Mouse (Mus musculus) lung, postnatal 0 days (tissue): ENCODE measurements around the gene Mrps34. TPM values are rescaled to one million over a fixed set of nuclear protein-coding genes. Genes with fewer than 3 reads are reported as not detected.

Experiments used
- ATAC-seq: fragments of 200-750 bp; cut with Nextera tagmentation; 2 replicates; pipeline ENCODE4 v1.8.0; 2017; ENCODE audit warnings: moderate library complexity
- DNase-seq: peaks from one replicate; pipeline ENCODE4 v3.0.0-alpha.2; 2016; ENCODE audit warnings: low spot score
- H3K27ac ChIP-seq: fragments of 300-500 bp; sonication (generic); 2 replicates; pipeline ENCODE4 v1.5.1; 2014; ENCODE audit warnings: antibody characterized with exemption, mild to moderate bottlenecking, low read length, mixed read lengths
- H3K27me3 ChIP-seq: fragments of 300-500 bp; sonication (generic); replicated peaks from 2 replicates; pipeline ENCODE4 v1.6.1; 2014; ENCODE audit warnings: low read length, mixed read lengths; ENCODE audit not compliant: insufficient read depth
- H3K36me3 ChIP-seq: fragments of 300-500 bp; sonication (generic); 2 replicates; pipeline ENCODE4 v1.6.1; 2014; ENCODE audit warnings: low read length, mixed read lengths; ENCODE audit not compliant: insufficient read depth
- H3K4me1 ChIP-seq: fragments of 300-500 bp; sonication (generic); 2 replicates; pipeline ENCODE4 v1.6.1; 2014; ENCODE audit warnings: antibody characterized with exemption, low read depth, low read length, mixed read lengths; ENCODE audit not compliant: insufficient read depth
- H3K4me2 ChIP-seq: fragments of 300-500 bp; sonication (generic); replicated peaks from 2 replicates; pipeline ENCODE4 v1.6.1; 2014; ENCODE audit warnings: low read depth, mild to moderate bottlenecking, low read length, moderate library complexity, mixed read lengths
- H3K4me3 ChIP-seq: fragments of 300-500 bp; sonication (generic); 2 replicates; pipeline ENCODE4 v1.5.1; 2014; ENCODE audit warnings: low read depth, low read length
- H3K9ac ChIP-seq: fragments of 300-500 bp; sonication (generic); replicated peaks from 2 replicates; pipeline ENCODE4 v1.6.1; 2014; ENCODE audit warnings: low read depth, mild to moderate bottlenecking
- H3K9me3 ChIP-seq: fragments of 300-500 bp; sonication (generic); 2 replicates; pipeline ENCODE4 v1.6.1; 2016; ENCODE audit warnings: low read length, mixed read lengths
- CTCF ChIP-seq: IDR thresholded peaks from 2 replicates; pipeline ENCODE4 v1.5.1; 2016; ENCODE audit warnings: antibody characterized with exemption, mild to moderate bottlenecking
- EP300 ChIP-seq: IDR thresholded peaks from 2 replicates; pipeline ENCODE4 v1.6.1; 2016; ENCODE audit warnings: antibody characterized with exemption, mild to moderate bottlenecking, control low read depth
- WGBS: fragments of 180-500 bp; shearing (Covaris S2); extraction: QIAGEN DNeasy Blood & Tissue Kit; methylation state at CpG from one replicate; pipeline ENCODE4 v1.1.7; 2014; 5-methylcytosine and 5-hydroxymethylcytosine counted together
- polyA plus RNA-seq: library from polyadenylated mRNA; unstranded; fragments of >200 nt; fragmentation: Nextera tagmentation; extraction: Ambion mirVana; gene quantifications from 2 replicates; pipeline ENCODE4 v1.2.1, GENCODE M21; 2015

Mrps34 gene
- polyA plus RNA-seq, 1 experiment from 2014 or later, result 90.7 TPM

GRCm38 (mm10) chr17:24896241-24896992 lies 1.5 kb downstream of the Mrps34 start, which contains the start of gene Nme3:
Gene Nme3, plus strand, starts transcription at chr17:24896500.
- Histone ChIP-seq H3K27me3 (no peaks in the 10 kb centered on the region), H3K9ac (peak within 1 kb of the TSS; percentile 88), H3K4me1 (peaks cover 4% of the 10 kb centered on the region; the same call in 1 of the 2 replicates), H3K4me2 (peak within 1 kb of the TSS; percentile 70), H3K9me3 (no peaks in the 10 kb centered on the region), H3K27ac (peak within 1 kb of the TSS; percentile 81), H3K4me3 (peak within 1 kb of the TSS; percentile 72), H3K36me3 (peaks cover 37% of the 10 kb centered on the region)
- ATAC-seq (peak; percentile 76), DNase-seq (peak; percentile 86)
- TF ChIP-seq EP300 (no peak), CTCF (peak; percentile 41; the same call in 1 of the 2 replicates)
- WGBS, result under 1% methylated on average over 49 of the region's 50 CpGs

GRCm38 (mm10) chr17:24896993-24897269 lies 2.0 kb downstream of the Mrps34 start:
- Histone ChIP-seq H3K4me2 (peak overlapping the region; percentile 70), H3K27ac (no peak overlapping the region), H3K27me3 (no peaks in the 10 kb centered on the region), H3K4me1 (peaks cover 4% of the 10 kb centered on the region; the same call in 1 of the 2 replicates), H3K4me3 (peak overlapping the region; percentile 72), H3K9ac (peak overlapping the region; percentile 65), H3K9me3 (no peaks in the 10 kb centered on the region), H3K36me3 (peaks cover 41% of the 10 kb centered on the region)
- DNase-seq, result no peak
- 32% methylated on average over 11 of the region's 11 CpGs for WGBS
- TF ChIP-seq CTCF (no peak), EP300 (no peak)
- ATAC-seq, result no peak

- peaks cover 44% of the 10 kb centered on the region for H3K36me3 ChIP-seq
- WGBS, result 66% methylated on average over 4 of the region's 4 CpGs
- DNase-seq (no peak), ATAC-seq (no peak)
- H3K4me1 ChIP-seq, result peaks cover 4% of the 10 kb centered on the region; the same call in 1 of the 2 replicates
- no peaks in the 10 kb centered on the region for H3K27me3 ChIP-seq
- no peaks in the 10 kb centered on the region for H3K9me3 ChIP-seq
- H3K9ac ChIP-seq, result no peak overlapping the region
- no peak overlapping the region for H3K4me2 ChIP-seq
- H3K27ac ChIP-seq, result no peak overlapping the region
- no peak for TF ChIP-seq CTCF
- TF ChIP-seq EP300, result no peak
- no peak overlapping the region for H3K4me3 ChIP-seq
Measured at GRCm38 (mm10) chr17:24897600-24897999, 2.7 kb downstream of the Mrps34 start.

- H3K27me3 ChIP-seq, result no peaks in the 10 kb centered on the region
- 72% methylated on average over 4 of the region's 4 CpGs for WGBS
- ATAC-seq (no peak), DNase-seq (no peak)
- H3K9me3 ChIP-seq, result no peaks in the 10 kb centered on the region
- H3K4me2 ChIP-seq, result no peak overlapping the region
- peaks cover 4% of the 10 kb centered on the region; the same call in 1 of the 2 replicates for H3K4me1 ChIP-seq
- TF ChIP-seq CTCF (no peak), EP300 (no peak)
- H3K27ac ChIP-seq, result no peak overlapping the region
- peaks cover 45% of the 10 kb centered on the region for H3K36me3 ChIP-seq
- H3K4me3 ChIP-seq, result no peak overlapping the region
- H3K9ac ChIP-seq, result no peak overlapping the region
Measured at GRCm38 (mm10) chr17:24898041-24898854, 3.3 kb downstream of the Mrps34 start.

GRCm38 (mm10) chr17:24899153-24899552 lies 4.2 kb downstream of the Mrps34 start:
- Histone ChIP-seq H3K4me2 (no peak overlapping the region), H3K36me3 (peaks cover 53% of the 10 kb centered on the region), H3K4me1 (peaks cover 2% of the 10 kb centered on the region; the same call in 1 of the 2 replicates), H3K9ac (no peak overlapping the region), H3K4me3 (no peak overlapping the region), H3K27me3 (no peaks in the 10 kb centered on the region), H3K9me3 (no peaks in the 10 kb centered on the region), H3K27ac (no peak overlapping the region)
- ATAC-seq (no peak), DNase-seq (no peak)
- 77% methylated on average over 5 of the region's 5 CpGs for WGBS
- no peak for TF ChIP-seq EP300

- Histone ChIP-seq H3K27me3 (no peaks in the 10 kb centered on the region), H3K9me3 (no peaks in the 10 kb centered on the region), H3K9ac (no peak overlapping the region), H3K27ac (no peak overlapping the region), H3K36me3 (peaks cover 61% of the 10 kb centered on the region), H3K4me3 (no peak overlapping the region), H3K4me1 (no peaks in the 10 kb centered on the region), H3K4me2 (no peak overlapping the region)
- 91% methylated on average over 6 of the region's 6 CpGs for WGBS
- no peak for TF ChIP-seq EP300
- no peak for TF ChIP-seq CTCF
- DNase-seq, result no peak
- ATAC-seq, result no peak
Measured at GRCm38 (mm10) chr17:24900014-24900413, 5.1 kb downstream of the Mrps34 start.
